11 mouse cellular contexts compared by ENCODE assay signal in genomic region chr15:89141443-89141842, GRCm38 (mm10). TPM values are rescaled to one million over a fixed set of nuclear protein-coding genes. Genes with fewer than 3 reads are reported as not detected.
A peak's percentile ranks its signal among the peaks of the same experiment; 100 is the strongest.
DNase-seq lines count a peak whose midpoint lies in the region; ATAC-seq and TF ChIP-seq lines count a peak whose summit lies in the region.
"Had no signal": no experiment of that assay in that cellular context is flagged by ENCODE, and none has a peak within 500 bp of the region (broad histone marks: within the 10 kb centered on the region; RNA-seq: fewer than 3 reads in every experiment).

No protein-coding gene starts in this region.

- H3K4me1 ChIP-seq in heart, embryonic 11.5 days (ENCODE audit: control insufficient read depth, insufficient read depth, low read length): peaks cover 24% of the 10 kb centered on the region
- peaks cover 17% of the 10 kb centered on the region for H3K4me1 ChIP-seq in lung, embryonic 16.5 days (replicated peaks; ENCODE audit: control insufficient read depth, insufficient read depth, low read length)
- H3K4me1 ChIP-seq in forebrain, embryonic 12.5 days: peaks cover 38% of the 10 kb centered on the region

- no peak overlapping the region for H3K9ac ChIP-seq in heart, embryonic 11.5 days (ENCODE audit: low read depth, low read length)
- H3K9ac ChIP-seq in lung, embryonic 16.5 days (ENCODE audit: low read length): no peak overlapping the region
- H3K9ac ChIP-seq in forebrain, embryonic 12.5 days: no peak overlapping the region

- intact Hi-C loops in heart, postnatal 10 days (cut with DNase I): no loop called here

- no peaks in the 10 kb centered on the region for H3K9me3 ChIP-seq in heart, embryonic 11.5 days (replicated peaks; ENCODE audit: control insufficient read depth, low read length)
- no peaks in the 10 kb centered on the region for H3K9me3 ChIP-seq in lung, embryonic 16.5 days (ENCODE audit: control insufficient read depth, low read length)
- no peaks in the 10 kb centered on the region for H3K9me3 ChIP-seq in forebrain, embryonic 12.5 days
- H3K9me3 ChIP-seq: neural tube, embryonic 13.5 days had no signal

- no peak for ATAC-seq in heart, embryonic 11.5 days (replicated peaks; ENCODE audit: insufficient number of reproducible peaks, low FRiP score, low TSS enrichment)
- no peak for ATAC-seq in lung, embryonic 16.5 days (ENCODE audit: low read depth)
- no peak for ATAC-seq in forebrain, embryonic 12.5 days (ENCODE audit: low FRiP score)
- ATAC-seq: intestine, postnatal 0 days had no signal

- H3K4me3 ChIP-seq in heart, embryonic 11.5 days (ENCODE audit: low read depth, low read length): no peak overlapping the region
- no peak overlapping the region for H3K4me3 ChIP-seq in lung, embryonic 16.5 days (ENCODE audit: low read length)
- no peak overlapping the region for H3K4me3 ChIP-seq in forebrain, embryonic 12.5 days (replicated peaks)
- H3K4me3 ChIP-seq in myocyte: peak overlapping the region; percentile 46

- WGBS in heart, embryonic 11.5 days (ENCODE audit: insufficient replicate concordance): 23% methylated on average over 5 of the region's 5 CpGs
- 14% methylated on average over 5 of the region's 5 CpGs for WGBS in lung, embryonic 16.5 days
- WGBS in forebrain, embryonic 12.5 days: 27% methylated on average over 5 of the region's 5 CpGs

- no peaks in the 10 kb centered on the region for H3K36me3 ChIP-seq in heart, embryonic 11.5 days (ENCODE audit: control insufficient read depth, insufficient read depth, low read length)
- no peaks in the 10 kb centered on the region for H3K36me3 ChIP-seq in lung, embryonic 16.5 days (ENCODE audit: control insufficient read depth, insufficient read depth, low read length)
- H3K36me3 ChIP-seq in forebrain, embryonic 12.5 days (replicated peaks): peaks cover 37% of the 10 kb centered on the region
- no peaks in the 10 kb centered on the region for H3K36me3 ChIP-seq in myocyte (ENCODE audit: control insufficient read depth, insufficient read depth)

- H3ac ChIP-seq in myocyte (ENCODE audit: control insufficient read depth, insufficient read length): no peak overlapping the region

- peaks cover 41% of the 10 kb centered on the region for H3K27me3 ChIP-seq in heart, embryonic 11.5 days (ENCODE audit: control insufficient read depth, insufficient read depth, low read length)
- peaks cover 42% of the 10 kb centered on the region for H3K27me3 ChIP-seq in lung, embryonic 16.5 days (ENCODE audit: control insufficient read depth, insufficient read depth, low read depth, low read length)
- H3K27me3 ChIP-seq in forebrain, embryonic 12.5 days: peaks cover 22% of the 10 kb centered on the region
- no peaks in the 10 kb centered on the region for H3K27me3 ChIP-seq in myocyte (ENCODE audit: control insufficient read depth, insufficient read depth, insufficient read length)

- H3K27ac ChIP-seq in heart, embryonic 11.5 days (ENCODE audit: low read depth, low read length): no peak overlapping the region
- no peak overlapping the region for H3K27ac ChIP-seq in lung, embryonic 16.5 days (ENCODE audit: low read length)
- no peak overlapping the region for H3K27ac ChIP-seq in forebrain, embryonic 12.5 days
- H3K27ac ChIP-seq: macrophage; neural tube, embryonic 13.5 days had no signal

- peak overlapping the region; percentile 92; the same call in 1 of the 2 replicates for H3K4me2 ChIP-seq in heart, embryonic 11.5 days
- H3K4me2 ChIP-seq in lung, embryonic 16.5 days (ENCODE audit: low read depth, low read length): peak overlapping the region; percentile 91; the same call in 1 of the 2 replicates
- H3K4me2 ChIP-seq in forebrain, embryonic 12.5 days: peak overlapping the region; percentile 97; the same call in 1 of the 2 replicates
- peak overlapping the region; percentile 93 for H3K4me2 ChIP-seq in myocyte (ENCODE audit: low read depth)

- no peak for DNase-seq in heart, postnatal 10 days
- no peak for DNase-seq in lung, postnatal 36 days
- no peak for DNase-seq in cerebellum, adult 11 months
- no peak for DNase-seq in adrenal gland, adult 2 months

- H3K79me2 ChIP-seq in myocyte (ENCODE audit: control insufficient read depth, insufficient read depth): no peaks in the 10 kb centered on the region

- TF ChIP-seq POLR2A in myocyte (IDR thresholded peaks at IDR 0.05; ENCODE audit: insufficient read length, low read depth): no peak

TF ChIP-seq in myocyte, 11 proteins besides CTCF, POLR2A, EP300 and RAD21:
- TF ChIP-seq TCF3 (IDR thresholded peaks at IDR 0.05; ENCODE audit: insufficient read length, low read depth) (no peak), REST (IDR thresholded peaks at IDR 0.05; ENCODE audit: insufficient read depth, insufficient read length) (no peak), MAX (IDR thresholded peaks at IDR 0.05; ENCODE audit: low read depth) (no peak), TCF12 (IDR thresholded peaks at IDR 0.05; ENCODE audit: insufficient read depth, poor library complexity, severe bottlenecking) (no peak), MYOG (IDR thresholded peaks at IDR 0.05; ENCODE audit: control insufficient read depth in 1 of 3, insufficient read depth in 1 of 3, insufficient read length in 2 of 3, low read depth in 2 of 3) (no peak), E2F4 (IDR thresholded peaks at IDR 0.05; ENCODE audit: insufficient read depth) (no peak), POLR2AphosphoS2 (IDR thresholded peaks at IDR 0.05; ENCODE audit: insufficient read length, low read depth) (no peak), MYOD1 (IDR thresholded peaks at IDR 0.05; ENCODE audit: control insufficient read depth in 1 of 3, insufficient read length in 2 of 3, low read depth in 2 of 3) (no peak), CEBPB (IDR thresholded peaks at IDR 0.05; ENCODE audit: insufficient read depth, poor library complexity, severe bottlenecking) (no peak), SRF (IDR thresholded peaks at IDR 0.05; ENCODE audit: control insufficient read depth, insufficient read length, low read depth) (no peak), USF1 (IDR thresholded peaks at IDR 0.05; ENCODE audit: low read depth) (no peak)
TF ChIP-seq in myocyte: peak in this region for 0.

RNA-seq across cellular contexts. Expression of gene Mapk12, which starts 0.9 kb away (rescaled TPM):
- polyA plus RNA-seq in heart, embryonic 11.5 days (2014; fragmentation: Nextera tagmentation; extraction: Ambion mirVana): 20.7 and 24.6 TPM in 2 replicates
- total RNA-seq in heart, postnatal 10 days (2021): 10 to 100 TPM; 23.8 to 24.8 TPM
- polyA plus RNA-seq in lung, embryonic 16.5 days (2015; fragmentation: Nextera tagmentation; extraction: Ambion mirVana): 12.2 and 13.9 TPM in 2 replicates
- polyA plus RNA-seq in forebrain, embryonic 12.5 days (2016; fragmentation: Nextera tagmentation; extraction: Ambion mirVana): 14.2 and 16.7 TPM in 2 replicates
- polyA plus RNA-seq in myocyte (2012; fragmentation: generic; extraction: Trizol): 35.0 TPM
- total RNA-seq in adrenal gland, adult 2 months (2021): 10 to 100 TPM in 1 of 2 experiments, 1 to 10 TPM in 1; 6.7 to 10.2 TPM
- polyA plus RNA-seq in adrenal gland, adult 2 months (2012; rRNA removed): 5.9 and 9.1 TPM in 2 replicates

RNA-seq across cellular contexts. Expression of gene Mapk11, which starts 8.0 kb away (rescaled TPM):
- 3.2 and 4.2 TPM in 2 replicates for polyA plus RNA-seq in heart, embryonic 11.5 days (2014; fragmentation: Nextera tagmentation; extraction: Ambion mirVana)
- 1 to 10 TPM; 4.1 to 4.8 TPM for total RNA-seq in heart, postnatal 10 days (2021)
- 9.6 and 10.3 TPM in 2 replicates for polyA plus RNA-seq in lung, embryonic 16.5 days (2015; fragmentation: Nextera tagmentation; extraction: Ambion mirVana)
- 46.9 and 47.4 TPM in 2 replicates for polyA plus RNA-seq in forebrain, embryonic 12.5 days (2016; fragmentation: Nextera tagmentation; extraction: Ambion mirVana)
- polyA plus RNA-seq in myocyte (2012; fragmentation: generic; extraction: Trizol): 9.1 TPM
- total RNA-seq in adrenal gland, adult 2 months (2021): 1 to 10 TPM; 2.5 to 3.6 TPM
- polyA plus RNA-seq in adrenal gland, adult 2 months (2012; rRNA removed): 4.1 and 4.4 TPM in 2 replicates

RNA-seq across cellular contexts. Expression of gene Hdac10, which starts 12.9 kb away (rescaled TPM):
- polyA plus RNA-seq in heart, embryonic 11.5 days (2014; fragmentation: Nextera tagmentation; extraction: Ambion mirVana): 10.5 and 11.4 TPM in 2 replicates
- total RNA-seq in heart, postnatal 10 days (2021): 1 to 10 TPM; 8.3 to 9.1 TPM
- 22.0 and 23.4 TPM in 2 replicates for polyA plus RNA-seq in lung, embryonic 16.5 days (2015; fragmentation: Nextera tagmentation; extraction: Ambion mirVana)
- 20.5 TPM in 2 replicates for polyA plus RNA-seq in forebrain, embryonic 12.5 days (2016; fragmentation: Nextera tagmentation; extraction: Ambion mirVana)
- 11.7 TPM for polyA plus RNA-seq in myocyte (2012; fragmentation: generic; extraction: Trizol)
- total RNA-seq in adrenal gland, adult 2 months (2021): 10 to 100 TPM; 10.9 to 11.2 TPM
- 29.7 and 30.3 TPM in 2 replicates for polyA plus RNA-seq in adrenal gland, adult 2 months (2012; rRNA removed)

RNA-seq across cellular contexts. Expression of gene Tubgcp6, which starts 18.5 kb away (rescaled TPM):
- 13.1 and 14.1 TPM in 2 replicates for polyA plus RNA-seq in heart, embryonic 11.5 days (2014; fragmentation: Nextera tagmentation; extraction: Ambion mirVana)
- 10 to 100 TPM; 13.7 to 13.9 TPM for total RNA-seq in heart, postnatal 10 days (2021)
- polyA plus RNA-seq in lung, embryonic 16.5 days (2015; fragmentation: Nextera tagmentation; extraction: Ambion mirVana): 15.5 and 15.7 TPM in 2 replicates
- polyA plus RNA-seq in forebrain, embryonic 12.5 days (2016; fragmentation: Nextera tagmentation; extraction: Ambion mirVana): 27.4 and 27.7 TPM in 2 replicates
- 15.0 TPM for polyA plus RNA-seq in myocyte (2012; fragmentation: generic; extraction: Trizol)
- total RNA-seq in adrenal gland, adult 2 months (2021): 10 to 100 TPM; 11.2 to 12.3 TPM
- 30.6 and 31.8 TPM in 2 replicates for polyA plus RNA-seq in adrenal gland, adult 2 months (2012; rRNA removed)

RNA-seq across cellular contexts. Expression of gene Plxnb2, which starts 39.1 kb away (rescaled TPM):
- polyA plus RNA-seq in heart, embryonic 11.5 days (2014; fragmentation: Nextera tagmentation; extraction: Ambion mirVana): 84.6 and 95.1 TPM in 2 replicates
- total RNA-seq in heart, postnatal 10 days (2021): 100 to 1,000 TPM; 115 to 145 TPM
- polyA plus RNA-seq in lung, embryonic 16.5 days (2015; fragmentation: Nextera tagmentation; extraction: Ambion mirVana): 134 and 139 TPM in 2 replicates
- polyA plus RNA-seq in forebrain, embryonic 12.5 days (2016; fragmentation: Nextera tagmentation; extraction: Ambion mirVana): 174 and 182 TPM in 2 replicates
- 278 TPM for polyA plus RNA-seq in myocyte (2012; fragmentation: generic; extraction: Trizol)
- 100 to 1,000 TPM in 1 of 2 experiments, 10 to 100 TPM in 1; 94.8 to 118 TPM for total RNA-seq in adrenal gland, adult 2 months (2021)
- 168 and 182 TPM in 2 replicates for polyA plus RNA-seq in adrenal gland, adult 2 months (2012; rRNA removed)
